Mouse (Mus musculus): ENCODE results near the gene Lingo2. TPM values are rescaled to one million over a fixed set of nuclear protein-coding genes. Genes with fewer than 3 reads are reported as not detected.
A peak's percentile ranks its signal among the peaks of the same experiment; 100 is the strongest.

Gene Lingo2
- polyA plus RNA-seq, 1 experiment from 2014 or later, result 8.9 TPM

DNA sequence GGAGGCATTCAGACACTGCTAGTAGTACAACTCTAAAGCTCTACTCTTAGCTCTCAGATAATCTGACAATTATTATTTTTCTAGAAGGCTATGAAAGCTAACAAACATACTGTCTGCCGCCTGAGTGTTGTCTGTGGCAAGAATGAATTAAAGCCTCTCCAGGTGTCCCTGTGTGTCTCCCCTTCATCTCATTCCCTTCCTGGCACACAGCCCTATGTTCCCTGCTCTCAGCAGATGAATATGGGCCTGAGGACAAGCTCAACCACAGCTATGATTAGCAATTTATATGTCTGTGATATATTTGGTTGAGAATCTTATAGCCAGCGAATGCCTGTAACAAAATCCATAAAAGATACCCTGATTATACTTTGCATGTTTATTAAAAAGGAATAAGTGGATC, 220.9 kb downstream of the Lingo2 start:
- Histone ChIP-seq H3K9ac (no peak overlapping the region), H3K27ac (no peak overlapping the region), H3K4me3 (replicated peaks) (no peak overlapping the region), H3K9me3 (no peaks in the 10 kb centered on the region), H3K36me3 (replicated peaks) (no peaks in the 10 kb centered on the region), H3K27me3 (no peaks in the 10 kb centered on the region), H3K4me1 (0 out of 2 replicates have a peak, but pooled peaks cover 2% of the 10 kb centered on the region), H3K4me2 (no peak overlapping the region)
- 71% methylated on average over 2 of the region's 2 CpGs for WGBS
- no peak for ATAC-seq (ENCODE audit: low FRiP score)

DNA sequence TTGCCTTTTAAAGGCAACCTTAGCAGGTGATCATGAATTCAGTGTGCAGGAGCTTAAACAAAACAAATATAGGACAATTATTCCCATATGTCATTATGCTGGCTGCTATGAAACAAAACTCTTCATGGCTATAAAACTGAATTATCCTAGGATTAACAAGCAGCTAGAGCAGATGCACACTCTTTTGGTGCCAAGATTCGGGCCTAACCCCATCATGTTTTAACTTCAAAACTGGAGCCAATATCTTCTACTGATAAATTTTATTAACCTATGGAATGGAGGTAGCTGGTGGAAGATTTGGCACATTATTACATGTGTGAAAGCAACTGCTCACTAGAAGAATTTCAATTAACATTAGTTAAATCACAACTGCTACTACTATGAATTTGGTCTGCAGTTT, 235.1 kb downstream of the Lingo2 start:
- no peak for ATAC-seq (ENCODE audit: low FRiP score)
- 82% methylated on average over 1 of the region's 1 CpGs for WGBS

DNA sequence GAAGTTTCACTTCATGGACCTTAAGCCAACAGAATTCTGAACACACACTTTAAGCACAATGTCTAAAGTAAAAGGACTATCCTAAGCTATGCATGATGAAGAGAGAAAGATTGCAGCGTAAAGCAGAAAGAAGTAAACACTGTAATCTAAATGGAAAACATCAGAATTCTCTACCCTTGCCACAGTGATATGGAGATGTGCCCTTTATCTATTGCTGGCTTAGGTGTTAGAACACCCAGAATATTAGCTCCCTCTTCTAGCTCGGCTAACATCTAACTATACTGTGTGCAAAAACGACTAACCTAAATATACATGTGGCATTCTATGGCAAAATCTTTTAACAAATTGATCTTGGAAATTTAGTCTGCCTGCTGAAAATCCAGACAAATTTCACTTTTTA, 252.7 kb downstream of the Lingo2 start:
- WGBS, result 86% methylated on average over 3 of the region's 3 CpGs
- no peak overlapping the region for H3K27ac ChIP-seq
- H3K27me3 ChIP-seq, result no peaks in the 10 kb centered on the region
- no peak for ATAC-seq (ENCODE audit: low FRiP score)
- no peaks in the 10 kb centered on the region for H3K9me3 ChIP-seq
- no peaks in the 10 kb centered on the region for H3K4me1 ChIP-seq
- H3K4me3 ChIP-seq (replicated peaks), result no peak overlapping the region
- H3K36me3 ChIP-seq (replicated peaks), result no peaks in the 10 kb centered on the region
- no peak overlapping the region for H3K4me2 ChIP-seq
- H3K9ac ChIP-seq, result no peak overlapping the region

More for the DNA sequence above, 235.1 kb downstream of the Lingo2 start:
- H3K27me3 ChIP-seq, result no peaks in the 10 kb centered on the region
- H3K4me1 ChIP-seq, result no peaks in the 10 kb centered on the region
- no peak overlapping the region for H3K4me2 ChIP-seq
- no peak overlapping the region for H3K9ac ChIP-seq
- no peak overlapping the region for H3K4me3 ChIP-seq (replicated peaks)
- H3K9me3 ChIP-seq, result no peaks in the 10 kb centered on the region
- H3K36me3 ChIP-seq (replicated peaks), result no peaks in the 10 kb centered on the region
- no peak overlapping the region for H3K27ac ChIP-seq

DNA sequence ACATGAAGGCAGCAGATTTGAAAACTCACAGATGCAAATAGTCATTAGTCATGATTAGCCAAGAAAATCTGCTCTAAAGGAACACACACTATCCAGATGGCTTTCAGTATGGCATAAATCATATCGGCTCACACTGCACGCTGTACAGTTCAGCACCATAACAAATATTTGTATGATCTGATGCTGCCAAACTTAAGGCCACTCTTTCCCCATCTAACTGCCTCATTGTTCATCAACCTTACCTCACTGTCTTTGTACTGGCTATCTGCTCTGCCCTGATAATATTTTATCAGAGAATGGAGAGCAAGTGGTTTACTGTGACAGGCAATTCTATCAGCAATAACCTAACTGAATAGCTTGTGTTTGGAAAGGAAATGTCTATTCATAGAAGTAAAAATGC, 254.7 kb downstream of the Lingo2 start:
- Histone ChIP-seq H3K27ac (no peak overlapping the region), H3K9ac (no peak overlapping the region), H3K27me3 (no peaks in the 10 kb centered on the region), H3K4me2 (no peak overlapping the region), H3K4me3 (replicated peaks) (no peak overlapping the region), H3K36me3 (replicated peaks) (no peaks in the 10 kb centered on the region), H3K4me1 (no peaks in the 10 kb centered on the region), H3K9me3 (no peaks in the 10 kb centered on the region)
- 95% methylated on average over 2 of the region's 2 CpGs for WGBS
- ATAC-seq (ENCODE audit: low FRiP score), result no peak

DNA sequence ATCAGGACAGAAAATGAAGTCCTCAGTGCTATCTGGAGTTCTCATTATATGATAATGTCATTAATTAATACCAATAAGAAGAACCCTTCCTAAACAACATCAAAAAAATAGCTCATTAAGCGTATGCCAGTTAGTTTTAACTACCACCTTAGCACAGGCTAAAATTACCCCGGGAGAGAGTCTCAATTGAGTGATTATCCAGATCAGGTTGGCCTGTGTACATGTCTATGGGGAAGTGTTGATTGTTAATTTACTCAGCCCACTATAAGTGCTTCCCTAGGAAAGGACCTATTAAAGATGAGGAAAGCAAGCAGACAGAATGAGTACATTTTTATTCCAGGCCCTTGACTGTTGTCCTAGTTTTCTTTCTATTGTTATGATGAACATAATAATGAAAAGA, 291.6 kb downstream of the Lingo2 start:
- H3K9ac ChIP-seq, result no peak overlapping the region
- H3K36me3 ChIP-seq (replicated peaks), result no peaks in the 10 kb centered on the region
- H3K4me3 ChIP-seq (replicated peaks), result no peak overlapping the region
- no peak overlapping the region for H3K27ac ChIP-seq
- peak; percentile 46; the same call in 1 of the 2 replicates for ATAC-seq (ENCODE audit: low FRiP score)
- WGBS, result 49% methylated on average over 2 of the region's 2 CpGs
- no peak overlapping the region for H3K4me2 ChIP-seq
- no peaks in the 10 kb centered on the region for H3K4me1 ChIP-seq
- H3K27me3 ChIP-seq, result no peaks in the 10 kb centered on the region
- H3K9me3 ChIP-seq, result no peaks in the 10 kb centered on the region

DNA sequence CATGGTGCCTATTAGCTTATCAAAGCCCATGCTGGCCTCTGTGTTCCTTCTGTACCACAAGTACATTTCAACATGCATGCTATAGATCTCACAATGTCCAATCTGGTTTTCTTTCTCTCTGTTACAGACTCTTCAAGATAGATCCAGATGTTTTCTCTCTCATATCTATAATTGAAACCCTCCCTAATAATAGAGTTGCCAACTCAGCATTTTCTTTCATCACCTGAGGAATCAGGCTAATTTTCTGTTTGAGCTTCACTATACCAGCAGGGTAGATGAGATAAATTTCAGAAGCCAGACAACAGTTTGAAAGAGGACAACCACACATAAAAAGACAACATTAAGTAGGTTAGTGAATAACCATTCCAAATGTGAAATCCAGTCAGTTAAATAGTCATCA, 303.8 kb downstream of the Lingo2 start:
- Histone ChIP-seq H3K9ac (no peak overlapping the region), H3K27ac (no peak overlapping the region), H3K9me3 (no peaks in the 10 kb centered on the region), H3K36me3 (replicated peaks) (no peaks in the 10 kb centered on the region), H3K4me1 (no peaks in the 10 kb centered on the region), H3K4me2 (no peak overlapping the region), H3K4me3 (replicated peaks) (no peak overlapping the region), H3K27me3 (no peaks in the 10 kb centered on the region)
- ATAC-seq (ENCODE audit: low FRiP score), result no peak

DNA sequence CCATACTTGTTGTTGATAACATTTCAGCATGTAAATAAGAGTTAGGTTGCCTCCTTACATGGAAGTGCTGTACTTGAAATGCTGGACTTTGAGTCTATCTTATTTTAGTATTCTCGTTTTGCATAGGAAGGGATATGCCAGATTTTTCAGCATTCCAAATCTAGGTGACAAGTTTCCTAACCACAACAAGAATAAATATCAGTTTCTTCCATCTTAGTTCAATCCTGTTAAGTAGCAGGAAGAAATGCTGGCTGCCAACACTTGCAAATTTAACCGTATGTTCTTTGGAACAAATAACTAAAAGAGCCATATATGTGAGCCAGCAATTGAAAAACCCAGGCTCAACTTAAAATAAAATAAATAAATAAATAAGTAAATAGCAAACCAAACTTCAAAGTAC, 315.9 kb downstream of the Lingo2 start:
- H3K27me3 ChIP-seq, result no peaks in the 10 kb centered on the region
- H3K4me3 ChIP-seq (replicated peaks), result no peak overlapping the region
- no peaks in the 10 kb centered on the region for H3K4me1 ChIP-seq
- H3K36me3 ChIP-seq (replicated peaks), result no peaks in the 10 kb centered on the region
- ATAC-seq (ENCODE audit: low FRiP score), result no peak
- 82% methylated on average over 2 of the region's 2 CpGs for WGBS
- no peaks in the 10 kb centered on the region for H3K9me3 ChIP-seq
- H3K4me2 ChIP-seq, result no peak overlapping the region
- no peak overlapping the region for H3K9ac ChIP-seq
- no peak overlapping the region for H3K27ac ChIP-seq

DNA sequence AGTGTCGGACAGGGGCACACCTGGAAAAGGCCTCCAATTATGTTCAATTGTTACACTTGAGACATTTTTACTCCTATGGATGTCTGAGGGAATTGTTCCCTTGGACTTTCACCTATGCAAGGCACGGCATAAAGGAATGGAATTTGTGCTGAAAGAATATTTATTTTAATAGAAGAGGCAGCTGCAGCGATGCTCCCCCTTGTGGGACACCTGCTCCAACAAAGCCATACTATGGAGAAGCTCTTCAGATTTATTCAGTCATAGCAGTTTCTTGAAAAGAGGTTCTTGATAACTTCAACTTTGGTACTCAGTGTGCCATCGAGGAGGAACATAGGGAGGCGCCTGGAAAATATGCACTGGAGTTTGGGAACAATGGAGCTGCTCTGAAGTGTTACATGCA, 374.7 kb downstream of the Lingo2 start:
- H3K4me1 ChIP-seq, result no peaks in the 10 kb centered on the region
- H3K4me3 ChIP-seq (replicated peaks), result no peak overlapping the region
- H3K9ac ChIP-seq, result no peak overlapping the region
- H3K9me3 ChIP-seq, result no peaks in the 10 kb centered on the region
- no peaks in the 10 kb centered on the region for H3K36me3 ChIP-seq (replicated peaks)
- WGBS, result 75% methylated on average over 5 of the region's 5 CpGs
- no peak for ATAC-seq (ENCODE audit: low FRiP score)
- no peak overlapping the region for H3K27ac ChIP-seq
- H3K4me2 ChIP-seq, result no peak overlapping the region
- H3K27me3 ChIP-seq, result no peaks in the 10 kb centered on the region

DNA sequence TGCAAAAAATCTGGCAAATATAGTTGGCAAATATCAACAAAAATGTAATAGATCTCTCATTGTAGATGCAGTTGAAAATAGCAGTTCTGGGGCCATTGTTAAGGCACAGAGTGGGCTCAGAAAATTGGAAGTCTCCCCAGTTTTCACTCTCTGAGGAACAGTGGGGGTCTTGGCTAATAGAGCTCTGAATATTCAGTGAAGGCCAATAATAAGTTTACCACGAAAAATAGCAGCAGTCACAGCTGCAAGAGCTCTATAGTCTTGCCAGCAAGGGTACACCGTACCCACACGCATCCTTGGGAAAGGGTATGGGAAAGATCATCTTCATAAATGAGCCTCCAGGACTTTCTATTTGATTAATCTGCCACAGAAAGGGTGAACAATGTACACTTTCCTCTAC, 375.3 kb downstream of the Lingo2 start:
- H3K27me3 ChIP-seq, result no peaks in the 10 kb centered on the region
- no peak for ATAC-seq (ENCODE audit: low FRiP score)
- WGBS, result 65% methylated on average over 3 of the region's 3 CpGs
- H3K9ac ChIP-seq, result no peak overlapping the region
- H3K4me2 ChIP-seq, result no peak overlapping the region
- no peaks in the 10 kb centered on the region for H3K36me3 ChIP-seq (replicated peaks)
- H3K27ac ChIP-seq, result no peak overlapping the region
- no peaks in the 10 kb centered on the region for H3K9me3 ChIP-seq
- H3K4me1 ChIP-seq, result no peaks in the 10 kb centered on the region
- no peak overlapping the region for H3K4me3 ChIP-seq (replicated peaks)

DNA sequence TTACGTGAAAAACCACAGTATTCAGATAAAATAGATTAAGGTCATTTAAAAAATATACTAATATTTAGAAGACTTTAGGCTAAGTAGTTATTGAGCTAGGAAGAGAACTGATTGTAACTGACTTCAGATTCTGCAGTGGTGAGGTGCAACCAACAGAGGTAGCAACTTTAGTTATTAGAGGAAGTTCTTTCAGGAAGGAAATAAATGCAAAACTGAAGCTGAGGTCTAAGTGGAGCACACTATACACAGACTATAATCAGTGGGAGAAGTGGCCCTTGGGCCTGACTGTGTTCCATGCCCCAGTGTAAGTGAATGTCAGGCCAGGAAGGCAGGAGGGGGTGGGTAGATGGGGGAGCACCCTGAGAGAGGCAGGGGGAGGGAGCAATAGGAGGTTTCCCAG, 385.0 kb downstream of the Lingo2 start:
- Histone ChIP-seq H3K27me3 (no peaks in the 10 kb centered on the region), H3K27ac (no peak overlapping the region), H3K36me3 (replicated peaks) (no peaks in the 10 kb centered on the region), H3K9me3 (no peaks in the 10 kb centered on the region), H3K9ac (no peak overlapping the region), H3K4me3 (replicated peaks) (no peak overlapping the region), H3K4me2 (no peak overlapping the region), H3K4me1 (no peaks in the 10 kb centered on the region)
- no peak for ATAC-seq (ENCODE audit: low FRiP score)
- WGBS, result 87% methylated on average over 1 of the region's 1 CpGs

DNA sequence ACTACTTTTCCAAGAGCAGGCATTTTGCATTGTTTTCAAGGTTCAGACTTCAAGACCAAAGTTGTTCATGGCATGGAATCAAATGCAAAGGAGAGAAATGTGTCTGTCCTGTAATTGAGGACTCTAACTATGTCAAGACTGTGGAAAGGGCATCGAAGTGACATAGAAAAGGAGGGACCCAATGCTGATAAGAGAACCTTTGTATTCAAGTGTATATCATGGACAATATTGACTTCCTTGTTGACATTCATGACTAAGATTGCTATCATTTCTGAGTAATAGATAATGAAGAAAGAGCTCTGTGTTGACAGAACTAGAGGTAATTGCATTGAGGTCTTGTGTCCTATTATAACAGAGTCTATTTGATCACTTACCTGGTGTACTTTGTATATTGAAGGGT, 390.6 kb downstream of the Lingo2 start:
- Histone ChIP-seq H3K9ac (no peak overlapping the region), H3K36me3 (replicated peaks) (no peaks in the 10 kb centered on the region), H3K9me3 (no peaks in the 10 kb centered on the region), H3K4me1 (no peaks in the 10 kb centered on the region), H3K4me2 (no peak overlapping the region), H3K27me3 (no peaks in the 10 kb centered on the region), H3K4me3 (replicated peaks) (no peak overlapping the region), H3K27ac (no peak overlapping the region)
- ATAC-seq (ENCODE audit: low FRiP score), result no peak
- WGBS, result 89% methylated on average over 1 of the region's 1 CpGs

DNA sequence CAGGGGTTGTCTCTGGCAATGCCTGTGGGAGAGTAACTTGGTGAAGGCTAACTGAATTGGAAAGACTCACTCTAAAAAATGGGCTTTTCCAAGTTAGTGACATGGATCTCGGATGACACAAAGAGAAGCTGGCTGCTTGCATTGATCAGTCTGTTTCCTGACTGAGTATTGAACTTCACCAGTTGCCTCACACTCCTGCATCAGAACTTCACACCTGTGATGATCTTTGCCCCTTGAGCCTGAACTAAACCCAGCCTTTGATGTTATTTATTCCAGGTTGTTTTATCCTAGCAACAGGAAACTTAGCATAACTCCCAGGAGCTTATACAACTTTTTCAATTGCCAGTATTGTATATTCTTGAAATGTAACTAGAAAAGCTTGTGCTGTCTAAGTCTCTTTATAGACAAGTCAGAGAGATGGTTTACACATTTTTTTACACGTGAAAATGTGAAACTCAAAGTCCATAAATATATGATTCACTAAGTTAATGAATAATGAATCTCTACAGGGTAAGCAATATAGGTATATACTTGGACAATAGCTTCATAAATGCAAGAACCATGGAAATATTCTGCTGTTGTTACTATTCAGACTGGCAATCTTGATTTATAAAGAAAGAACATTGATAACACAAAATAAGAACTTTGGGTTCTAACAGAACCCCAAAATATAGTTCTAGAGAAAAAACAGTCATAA, 410.7 kb downstream of the Lingo2 start:
- Histone ChIP-seq H3K4me3 (replicated peaks) (no peak overlapping the region), H3K4me1 (no peaks in the 10 kb centered on the region), H3K36me3 (replicated peaks) (no peaks in the 10 kb centered on the region), H3K27me3 (no peaks in the 10 kb centered on the region), H3K9ac (no peak overlapping the region), H3K27ac (no peak overlapping the region), H3K4me2 (no peak overlapping the region), H3K9me3 (no peaks in the 10 kb centered on the region)
- ATAC-seq (ENCODE audit: low FRiP score), result no peak
- WGBS, result 74% methylated on average over 2 of the region's 2 CpGs

DNA sequence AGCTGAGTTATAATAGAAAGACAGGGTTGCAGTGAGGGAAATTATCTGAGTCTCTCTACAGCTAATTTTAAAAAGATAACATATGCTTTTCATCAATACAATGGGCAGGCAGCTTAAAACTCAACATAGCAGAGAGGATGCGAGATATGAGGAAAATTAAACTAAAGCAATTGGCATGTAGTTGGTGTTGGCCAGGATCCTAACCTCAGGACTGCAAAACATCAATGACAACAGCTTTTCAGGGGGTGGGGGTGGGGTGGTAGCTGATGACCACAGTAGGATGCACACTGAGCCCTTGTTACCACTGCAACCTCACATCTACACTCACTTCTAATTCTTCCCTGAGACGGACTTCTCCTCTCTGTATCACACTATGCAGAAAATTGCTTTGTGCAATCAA, 417.7 kb downstream of the Lingo2 start:
- Histone ChIP-seq H3K27me3 (no peaks in the 10 kb centered on the region), H3K4me1 (no peaks in the 10 kb centered on the region), H3K4me3 (replicated peaks) (no peak overlapping the region), H3K9me3 (no peaks in the 10 kb centered on the region), H3K9ac (no peak overlapping the region), H3K27ac (no peak overlapping the region), H3K4me2 (no peak overlapping the region), H3K36me3 (replicated peaks) (no peaks in the 10 kb centered on the region)
- whole genome bisulfite sequencing, result 93% methylated on average over 2 of the region's 2 CpGs
- no peak for ATAC-seq (ENCODE audit: low FRiP score)

Data from forebrain, embryonic 12.5 days (tissue).